Mouse (Mus musculus): Measurements from ENCODE around the gene Slmap. TPM values are rescaled to one million over a fixed set of nuclear protein-coding genes. Genes with fewer than 3 reads are reported as not detected.
"Not testable (repeated sequence)": the region's sequence is repeated elsewhere in the genome, so short reads cannot be mapped to it uniquely, and the experiment has no call there.

The Slmap gene
- total RNA-seq, 2 experiments from 2014 or later = 72.0 to 92.7 TPM

DNA sequence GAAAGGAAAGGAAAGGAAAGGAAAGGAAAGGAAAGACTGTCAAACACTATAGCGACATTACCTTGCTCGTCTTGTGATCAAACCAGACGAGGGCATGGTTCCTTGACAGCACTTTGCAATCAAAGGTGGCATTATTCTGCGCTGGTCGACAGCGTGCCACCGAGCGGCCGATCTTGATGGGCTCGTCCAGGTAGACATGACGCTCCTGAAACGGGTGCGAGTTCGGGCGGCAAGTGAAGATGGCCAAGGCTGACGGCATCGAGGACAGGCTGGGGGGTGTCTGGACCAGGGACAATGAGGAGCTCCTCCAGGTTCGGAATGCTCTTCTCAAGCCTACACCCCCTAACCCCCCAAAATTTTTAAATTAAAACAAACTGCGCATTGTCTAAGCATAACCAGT lies 1.5 kb downstream of the Slmap start:
- no peak for DNase-seq

DNA sequence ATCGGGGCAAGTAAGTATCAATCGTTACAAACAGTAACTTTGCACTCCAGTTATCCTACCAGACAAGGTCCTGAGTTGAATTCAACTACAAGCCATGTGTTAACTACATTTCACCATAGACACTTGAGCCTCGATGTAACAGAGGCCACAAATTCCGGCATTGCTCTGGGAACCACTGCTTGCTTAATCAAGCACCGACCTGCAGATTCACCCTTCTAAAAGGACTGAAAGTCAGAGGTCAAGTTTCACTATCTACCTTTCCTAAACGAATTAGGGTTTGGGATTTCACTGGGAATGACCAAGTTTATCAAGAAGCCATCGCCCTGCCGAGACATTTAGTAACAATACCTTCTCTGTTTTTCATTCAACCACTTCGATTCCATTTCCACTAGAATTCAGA lies 2.0 kb downstream of the Slmap start:
- DNase-seq = no peak

DNA sequence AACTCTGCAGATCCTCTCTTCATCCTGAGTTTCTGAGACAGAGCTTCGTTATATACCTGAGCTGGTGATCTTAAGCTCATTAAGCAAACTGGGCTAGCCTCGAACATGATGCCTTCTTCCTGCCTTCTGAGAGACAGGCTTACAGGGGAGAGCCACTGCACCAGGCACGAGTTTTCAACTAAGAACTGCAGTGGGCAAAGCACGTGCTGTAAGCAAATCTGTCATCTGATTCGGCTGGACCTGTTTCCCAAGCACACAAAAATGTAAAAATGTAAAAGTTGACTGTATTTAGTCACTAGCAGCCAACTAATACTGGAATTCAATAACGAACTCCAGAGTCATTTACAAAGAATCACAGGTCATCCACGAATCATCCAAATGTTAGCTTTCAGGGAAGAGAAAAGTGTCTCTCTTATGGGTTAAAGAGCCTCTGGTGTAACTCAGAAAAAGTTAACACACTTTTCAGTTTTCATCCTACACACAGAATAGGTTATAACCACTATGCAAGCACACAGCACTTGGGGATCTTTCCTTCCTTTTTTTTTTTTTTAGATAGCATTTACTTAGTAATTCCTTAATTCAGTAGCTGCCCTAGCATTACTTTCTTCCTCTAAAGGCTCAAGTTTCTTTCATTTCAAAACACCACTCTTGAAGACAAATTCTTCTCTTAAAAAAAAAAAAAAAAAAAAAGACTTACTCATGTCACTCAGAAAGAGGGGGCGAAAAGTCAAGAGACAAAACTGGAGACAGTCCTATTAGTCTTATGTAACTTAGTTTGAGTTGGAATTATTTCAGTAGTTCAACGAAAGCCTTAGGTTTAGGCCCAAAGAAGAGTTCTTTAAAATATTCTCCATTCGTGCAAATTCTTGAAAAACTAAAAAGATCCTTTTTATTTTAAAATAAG lies 3.1 kb downstream of the Slmap start:
- no peak for DNase-seq

DNA sequence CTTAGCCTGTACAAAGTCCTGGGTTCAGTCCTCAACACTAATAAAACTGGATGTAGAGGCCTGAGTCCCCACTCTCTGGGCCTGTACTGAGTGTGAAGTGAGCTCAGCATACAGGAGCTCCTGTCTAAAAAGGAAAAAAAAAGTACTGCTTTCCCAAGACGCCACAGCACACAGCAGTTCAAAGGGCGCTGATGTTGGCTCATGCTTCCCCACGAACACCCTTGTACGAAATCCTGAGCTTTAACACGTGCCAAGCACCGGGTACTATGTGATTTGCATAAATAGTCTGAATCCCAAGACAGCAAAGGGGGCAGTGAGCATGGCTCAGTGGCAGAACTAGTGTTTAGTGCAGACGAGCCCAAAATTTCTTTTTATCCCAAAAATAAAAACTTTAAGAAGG lies 4.4 kb downstream of the Slmap start:
- no peak for DNase-seq

DNA sequence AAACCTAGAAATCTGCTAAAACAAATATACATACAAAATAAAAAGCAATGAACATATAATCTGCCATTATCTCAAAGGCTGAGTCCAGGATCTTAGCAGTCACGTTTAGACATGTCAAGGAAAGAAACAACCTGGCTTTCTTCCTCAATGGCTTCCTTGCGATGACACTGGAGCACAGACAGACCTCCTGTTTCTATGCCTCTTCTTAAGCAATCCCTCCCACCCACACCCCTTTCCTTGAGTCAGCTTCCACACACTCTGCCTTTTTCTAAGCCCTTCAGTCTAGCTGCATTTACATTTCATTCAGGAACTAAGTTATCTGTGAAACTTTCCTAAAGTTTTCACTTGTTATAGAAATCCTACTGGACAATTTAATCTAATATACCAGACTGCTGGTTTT lies 6.4 kb downstream of the Slmap start:
- DNase-seq = no peak

DNA sequence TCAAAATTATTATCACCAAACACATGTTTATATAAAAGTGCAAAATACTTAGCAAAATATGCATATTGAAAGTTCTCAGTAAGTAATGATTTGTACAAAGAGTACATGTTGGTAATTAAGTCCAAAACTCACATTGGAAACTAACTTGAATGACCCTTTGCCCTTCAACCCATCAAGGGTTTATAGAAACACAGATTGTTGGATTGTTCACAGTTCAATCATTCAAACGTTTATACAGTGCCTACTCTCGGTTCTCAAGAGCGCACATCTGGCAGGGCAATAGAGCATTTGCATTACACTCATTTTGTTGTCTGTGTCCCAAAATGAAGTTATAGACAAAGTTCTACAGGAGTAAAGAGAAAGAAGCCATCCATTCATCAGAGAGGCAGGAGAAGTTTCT lies 8.8 kb downstream of the Slmap start:
- DNase-seq = no peak

DNA sequence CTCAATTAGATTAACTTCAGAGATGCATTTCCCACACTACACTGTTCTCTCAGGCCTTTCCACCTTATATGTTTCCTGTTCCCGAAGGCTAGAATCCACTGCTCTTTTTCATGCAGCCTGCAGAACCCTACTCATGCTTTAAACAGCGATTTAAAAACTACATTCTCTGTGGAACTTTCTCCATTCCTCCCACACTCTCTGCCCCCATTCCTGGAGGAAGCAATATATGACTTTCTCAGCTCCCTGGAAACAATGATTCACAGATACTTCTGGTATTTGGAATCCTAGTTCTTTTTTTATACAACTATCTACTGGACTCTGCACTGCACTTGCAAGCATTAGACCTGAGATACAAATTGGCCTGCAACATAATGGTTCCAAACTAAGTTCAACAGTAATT lies 11.6 kb downstream of the Slmap start:
- no peak for DNase-seq

DNA sequence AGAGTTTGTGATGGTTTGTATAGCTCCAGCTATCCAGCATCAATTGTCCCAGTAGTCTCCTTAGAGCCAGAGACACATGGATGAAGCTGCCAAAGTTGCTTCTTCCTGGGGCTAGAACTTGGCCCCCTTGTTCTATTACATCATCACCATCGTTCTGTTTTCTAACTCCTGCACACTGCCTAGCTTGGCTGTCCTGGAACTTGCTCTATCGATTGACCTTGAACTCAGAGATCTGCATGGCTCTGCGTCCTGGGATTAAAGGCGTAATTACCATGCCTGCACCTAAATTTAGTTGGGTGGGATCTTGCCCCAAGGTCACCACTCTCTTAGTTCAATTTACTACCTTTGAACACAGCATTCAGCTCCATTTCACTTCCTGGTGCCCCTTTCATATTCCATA lies 14.9 kb downstream of the Slmap start:
- no peak for DNase-seq

DNA sequence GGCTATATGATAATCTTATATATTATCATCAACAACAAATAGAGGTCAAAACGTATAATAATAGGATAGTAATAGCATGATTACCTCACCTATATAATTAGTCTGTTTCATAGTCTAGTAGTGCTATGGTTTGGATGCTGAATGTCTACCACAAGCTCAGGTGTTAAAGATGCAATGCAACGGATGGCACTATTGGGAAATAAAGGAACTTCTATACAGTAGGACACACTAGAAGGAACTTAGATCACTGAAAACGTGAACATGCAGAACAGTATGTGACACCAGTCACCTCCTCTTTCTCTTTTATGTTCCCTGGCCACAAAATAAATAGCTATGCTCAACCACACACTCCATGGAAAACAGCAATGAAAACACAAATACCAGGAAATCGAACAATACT lies 16.9 kb downstream of the Slmap start:
- DNase-seq = no peak

DNA sequence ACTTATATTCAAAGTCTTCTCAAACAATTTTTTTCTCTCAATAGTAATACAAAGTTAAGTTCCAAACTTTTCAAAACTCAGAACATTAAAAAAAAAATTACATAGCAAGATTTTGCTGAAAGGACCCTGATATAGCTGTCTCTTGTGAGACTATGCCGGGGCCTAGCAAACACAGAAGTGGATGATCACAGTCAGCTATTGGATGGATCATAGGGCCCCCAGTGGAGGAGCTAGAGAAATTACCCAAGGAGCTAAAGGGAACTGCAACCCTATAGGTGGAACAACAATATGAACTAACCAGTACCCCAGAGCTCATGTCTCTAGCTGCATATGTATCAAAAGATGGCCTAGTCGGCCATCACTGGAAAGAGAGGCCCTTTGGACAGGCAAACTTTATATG lies 18.5 kb downstream of the Slmap start:
- not testable (repeated sequence) for DNase-seq

DNA sequence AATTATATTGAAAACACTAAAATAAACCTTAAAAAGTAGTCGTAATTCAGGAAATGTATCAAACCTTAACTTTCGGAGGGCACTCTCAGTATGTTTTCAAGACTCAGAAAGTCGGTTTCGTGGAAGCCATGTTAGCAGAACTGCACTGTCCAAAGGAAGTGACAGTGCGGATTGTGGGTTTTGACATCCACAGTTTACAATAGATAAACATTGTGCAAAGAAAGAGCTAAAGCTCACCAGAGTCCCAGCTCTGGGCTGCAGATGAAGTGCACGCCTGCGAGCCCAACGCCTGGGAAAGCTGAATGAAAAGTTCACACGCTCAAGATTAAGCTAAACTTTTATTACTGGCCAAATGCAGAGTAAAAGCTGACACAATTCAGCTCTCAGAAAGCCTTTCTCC lies 18.9 kb downstream of the Slmap start:
- DNase-seq = no peak

DNA sequence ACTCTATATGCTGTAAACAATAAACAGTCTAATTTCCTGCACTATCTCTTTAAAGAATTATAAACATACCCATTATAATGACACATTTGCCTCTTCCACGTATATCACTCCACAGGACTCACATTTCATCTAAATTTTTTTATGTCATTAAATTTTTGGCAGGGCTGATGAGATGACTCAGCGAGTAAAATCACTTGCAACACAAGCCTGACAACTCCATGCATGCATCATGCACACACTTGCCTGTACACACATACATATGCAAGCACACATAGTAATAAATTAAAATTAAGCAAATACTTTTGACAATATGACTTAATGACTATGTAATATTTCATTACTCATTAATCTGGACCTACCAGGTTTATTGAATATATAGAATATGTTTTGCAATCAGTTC lies 24.2 kb downstream of the Slmap start:
- DNase-seq = no peak

DNA sequence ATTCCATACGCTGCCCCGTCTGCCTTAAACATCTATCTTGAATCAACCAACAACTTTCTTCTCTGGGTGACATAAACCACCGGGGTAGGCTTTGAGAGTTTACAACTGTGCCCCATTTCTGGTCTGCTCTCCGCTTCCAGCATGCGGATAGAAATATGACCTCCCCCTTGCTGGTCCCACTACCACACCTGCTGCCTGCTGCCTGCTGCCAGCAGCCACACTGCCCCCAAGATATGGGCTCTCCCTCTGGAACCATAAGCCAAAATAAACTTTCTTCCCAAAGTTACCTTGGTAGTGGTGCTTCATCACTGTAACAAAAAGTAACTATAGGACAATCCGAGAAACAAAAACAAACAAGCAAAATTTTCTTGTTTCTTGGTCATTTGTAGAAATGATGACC lies 26.6 kb downstream of the Slmap start:
- DNase-seq = no peak

DNA sequence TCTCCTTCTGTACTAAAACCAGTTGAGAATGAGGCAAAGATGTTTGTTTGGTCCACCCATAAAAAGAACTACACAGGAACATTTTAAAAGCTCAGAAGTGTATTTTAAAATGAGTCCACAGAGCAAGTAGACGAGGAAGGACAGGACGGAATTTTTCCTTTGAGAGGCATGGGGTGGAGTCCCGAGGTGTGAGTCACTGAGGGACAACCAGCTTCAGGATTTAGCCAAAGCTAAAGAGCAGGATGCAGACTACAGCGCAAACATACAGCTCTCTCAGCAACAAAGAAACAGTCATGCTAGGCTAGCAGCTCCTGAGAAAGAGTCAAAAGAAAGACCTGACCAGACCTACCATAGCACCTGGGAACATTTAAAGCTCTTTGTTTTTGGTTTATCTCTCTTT lies 27.4 kb downstream of the Slmap start:
- no peak for DNase-seq

DNA sequence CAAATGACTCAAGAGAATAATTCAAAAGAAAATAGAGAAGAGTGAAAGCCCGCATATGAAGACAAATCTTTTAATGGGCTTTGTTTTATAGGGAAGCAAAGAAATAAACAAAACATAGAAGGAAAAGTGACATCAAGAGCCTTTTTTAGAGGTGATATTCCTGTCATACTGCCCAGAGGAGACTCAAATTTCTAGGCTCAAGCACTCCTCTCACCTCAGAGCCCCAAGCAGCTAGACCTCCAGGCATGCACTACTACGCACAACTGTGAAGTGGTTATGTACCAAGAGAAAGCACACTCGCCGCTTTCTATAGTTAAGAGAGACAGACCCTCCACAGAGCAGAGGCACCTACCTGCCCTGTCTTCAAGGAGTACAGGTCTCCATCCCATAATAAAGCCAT lies 30.2 kb downstream of the Slmap start:
- no peak for DNase-seq

DNA sequence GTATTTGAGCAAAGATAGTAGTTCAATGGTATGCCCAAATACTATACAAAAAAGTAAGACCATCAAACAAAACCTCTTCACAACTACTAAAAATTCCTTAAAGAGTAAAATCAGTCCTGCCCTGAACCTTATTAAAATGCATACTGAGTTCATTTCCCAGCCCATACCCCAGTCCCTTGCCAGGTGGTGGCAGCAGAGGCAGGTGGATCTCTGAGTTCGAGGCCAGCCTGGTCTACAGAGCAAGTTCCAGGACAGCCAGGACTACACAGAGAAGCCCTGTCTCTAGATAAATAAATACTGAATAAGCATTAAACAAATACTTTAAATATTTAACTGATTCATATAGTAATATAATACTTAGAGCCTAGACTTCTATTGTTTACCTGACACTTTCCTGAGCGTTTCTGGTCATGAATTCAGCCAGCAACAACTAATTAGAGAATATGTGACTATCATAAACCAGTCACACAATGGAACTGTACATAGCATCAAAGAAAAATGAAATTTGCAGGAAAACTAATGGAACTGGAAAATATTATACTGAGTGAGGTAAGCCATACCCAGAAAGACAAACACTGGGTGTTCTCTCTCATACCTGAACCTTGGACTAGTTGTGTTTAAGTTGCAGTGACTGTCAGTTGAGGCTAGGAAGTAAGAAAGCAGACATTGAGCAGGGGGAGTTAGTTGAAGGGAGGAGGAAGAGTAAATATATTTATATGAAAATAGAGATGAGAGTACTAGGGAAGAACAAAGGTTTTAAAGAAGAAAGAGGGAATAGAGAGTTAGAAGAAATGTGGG lies 34.4 kb downstream of the Slmap start:
- DNase-seq = no peak

DNA sequence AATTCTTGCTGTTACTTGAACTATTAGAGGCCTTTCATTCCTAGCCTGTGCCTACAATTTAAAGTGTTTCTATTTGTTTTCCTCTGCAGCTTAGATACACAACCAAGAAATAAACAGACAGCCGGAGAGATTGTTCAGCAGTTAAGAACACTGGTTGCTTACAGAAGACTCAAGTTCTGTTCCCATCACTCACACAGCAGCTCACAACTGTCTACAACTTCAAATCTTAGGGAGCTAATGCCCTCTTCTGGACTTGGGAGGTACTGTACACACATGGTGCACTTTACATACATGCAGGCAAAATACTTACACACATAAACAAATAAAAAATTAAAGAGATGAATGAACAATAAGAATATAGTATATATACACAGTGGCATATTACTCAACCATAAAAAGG lies 39.7 kb downstream of the Slmap start:
- no peak for DNase-seq

DNA sequence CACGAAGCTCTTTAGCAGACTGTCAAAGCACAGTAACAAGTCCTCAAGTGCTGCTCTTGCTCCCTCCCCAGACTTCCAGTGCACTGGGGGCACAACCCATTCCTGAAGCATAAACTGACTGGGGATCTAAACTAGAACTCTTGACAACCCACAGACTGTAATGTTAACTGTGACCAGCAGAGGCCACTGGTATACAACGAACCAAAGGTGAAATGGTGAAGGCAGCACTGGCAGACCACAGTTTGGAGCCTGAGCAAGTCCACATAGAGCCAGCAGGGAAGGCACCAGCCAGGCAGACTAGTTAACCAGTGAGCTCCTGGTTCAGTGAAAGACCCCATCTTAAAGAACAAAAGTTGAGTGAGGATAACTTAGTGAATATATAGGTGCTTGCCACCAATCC lies 43.6 kb downstream of the Slmap start:
- DNase-seq = peak; percentile 46

DNA sequence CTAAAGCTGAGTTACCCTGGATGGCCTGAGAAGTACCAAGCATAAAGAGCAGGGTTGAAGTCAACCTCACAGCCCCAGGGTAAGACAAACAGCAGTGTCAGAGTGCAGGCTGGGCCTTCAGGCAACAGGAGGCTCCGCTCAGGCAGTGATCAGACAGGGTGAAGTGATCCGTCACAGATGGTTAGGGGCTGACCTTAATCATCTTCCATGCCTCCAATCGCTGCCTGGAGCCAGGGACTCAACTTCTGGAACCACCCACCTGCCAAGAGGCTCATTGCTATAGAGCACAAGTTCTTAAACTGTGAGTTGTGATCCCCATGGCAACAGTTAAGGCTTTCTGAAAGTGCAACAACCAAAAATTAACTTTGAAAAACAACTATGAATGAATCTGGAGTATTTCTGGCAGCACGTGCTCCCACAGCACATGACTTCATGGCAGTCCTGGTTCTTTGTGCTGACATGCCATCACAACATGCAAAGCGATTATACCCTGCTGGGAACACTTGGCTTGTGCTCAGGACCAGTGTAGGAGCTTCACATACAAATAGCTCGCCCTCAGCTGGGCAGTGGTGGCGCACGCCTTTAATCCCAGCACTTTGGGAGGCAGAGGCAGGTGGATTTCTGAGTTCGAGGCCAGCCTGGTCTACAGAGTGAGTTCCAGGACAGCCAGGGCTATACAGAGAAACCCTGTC lies 46.3 kb downstream of the Slmap start:
- no peak for DNase-seq

DNA sequence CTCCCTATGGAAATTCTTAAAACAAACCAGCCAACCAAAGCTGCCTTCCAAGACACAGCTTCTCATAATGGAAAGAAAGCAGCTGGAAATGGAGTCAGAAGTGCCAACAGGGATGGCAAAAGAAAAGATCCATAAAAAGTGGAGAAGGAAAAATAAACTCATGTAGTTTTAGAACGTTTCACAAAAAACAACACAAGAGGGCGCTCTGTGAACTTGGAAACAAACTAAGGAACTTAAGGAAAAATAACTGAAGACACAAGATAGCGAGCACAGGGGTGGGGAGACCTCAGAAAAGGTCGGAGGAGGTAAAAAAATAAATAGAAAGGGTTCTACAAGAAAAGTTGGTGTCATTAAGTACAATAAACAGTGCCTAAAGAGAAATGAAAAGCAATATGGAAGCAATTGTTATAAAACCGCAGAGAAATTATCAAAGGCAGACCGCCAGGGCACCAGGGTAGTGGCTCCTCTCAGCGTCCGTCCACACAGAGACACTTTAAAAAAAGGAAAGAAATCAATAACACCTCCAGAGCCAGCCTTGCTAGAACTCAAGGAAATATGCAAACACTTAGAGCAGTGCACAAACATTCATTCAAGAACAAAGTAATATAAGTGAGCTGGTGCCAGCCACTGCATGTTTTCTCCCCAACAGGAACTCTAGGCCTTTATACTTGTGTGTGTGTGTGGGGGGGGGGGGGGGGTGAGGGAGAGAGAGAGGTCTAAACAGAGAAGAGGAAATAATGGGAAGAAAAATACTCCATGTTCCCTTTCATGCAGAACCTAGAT lies 48.1 kb downstream of the Slmap start:
- no peak for DNase-seq

DNA sequence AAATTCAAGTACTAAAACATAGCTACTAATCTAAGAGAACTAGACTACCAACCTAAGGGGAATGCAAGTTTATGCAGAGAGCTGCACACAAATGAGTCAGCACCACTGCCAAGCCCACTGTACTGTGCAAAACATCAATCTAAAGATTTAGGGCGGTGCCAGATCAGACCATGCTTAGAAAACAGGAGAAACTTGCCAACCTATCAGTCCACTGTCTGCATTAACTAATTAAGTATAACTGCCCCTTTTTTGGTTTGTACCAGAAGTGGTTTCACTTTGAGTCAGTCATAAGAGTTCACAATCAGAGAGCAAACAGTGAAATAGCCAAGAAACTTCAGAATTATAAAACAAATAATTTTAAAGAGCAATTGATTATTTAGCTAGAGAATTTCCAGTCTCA lies 53.3 kb downstream of the Slmap start:
- no peak for DNase-seq

DNA sequence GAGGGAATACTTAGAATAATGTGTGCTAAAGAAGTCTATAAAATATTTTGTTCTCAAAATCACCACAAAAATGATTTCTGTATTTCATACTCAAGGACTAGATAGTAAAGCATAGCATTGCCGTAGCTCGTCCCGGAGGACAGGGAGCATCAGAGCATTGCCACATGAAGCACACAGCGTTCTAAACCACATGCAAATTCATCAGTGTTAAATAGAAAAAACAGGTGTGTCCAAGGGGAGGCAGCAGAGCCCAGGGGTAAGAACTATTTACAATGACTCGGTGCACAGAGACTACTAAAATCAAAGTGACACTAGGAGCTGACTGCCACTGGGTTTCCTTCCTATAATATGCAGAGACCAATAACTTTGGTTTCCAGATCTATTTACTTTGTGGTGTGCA lies 57.0 kb downstream of the Slmap start:
- no peak for DNase-seq

All from gastrocnemius, postnatal 25 days (tissue).